Mouse (Mus musculus) cerebellum, adult 11 months (tissue): ENCODE results near the gene Mrpl28.
A peak's percentile ranks its signal among the peaks of the same experiment; 100 is the strongest.
"Not testable (repeated sequence)": the region's sequence is repeated elsewhere in the genome, so short reads cannot be mapped to it uniquely, and the experiment has no call there.

Experiments
- DNase-seq: peaks from one replicate; pipeline ENCODE4 v3.0.0; 2022

The Mrpl28 gene

DNA sequence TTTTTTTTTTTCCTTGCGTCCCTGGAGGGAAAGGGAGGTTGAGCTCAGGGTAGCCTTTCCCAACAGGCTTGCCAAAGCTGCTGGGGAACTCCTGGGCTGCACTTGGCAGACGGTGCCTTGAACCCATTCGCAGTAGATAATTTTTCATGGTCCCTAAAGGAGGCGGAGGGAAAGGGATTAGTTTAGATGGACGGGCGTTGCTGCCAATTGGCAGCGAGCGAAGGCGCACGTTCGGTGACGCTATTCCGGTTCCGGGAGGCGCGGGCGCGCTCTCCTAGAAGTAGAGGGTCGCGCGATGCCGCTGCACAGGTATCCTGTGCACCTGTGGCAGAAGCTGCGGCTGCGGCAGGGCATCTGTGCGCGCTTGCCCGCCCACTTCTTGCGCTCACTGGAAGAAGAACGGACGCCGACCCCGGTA is at the start of gene Mrpl28:
TSS of gene Mrpl28 (plus strand) at position 234 of the 418 bp plus-strand sequence.
- DNase-seq: peak; percentile 89

DNA sequence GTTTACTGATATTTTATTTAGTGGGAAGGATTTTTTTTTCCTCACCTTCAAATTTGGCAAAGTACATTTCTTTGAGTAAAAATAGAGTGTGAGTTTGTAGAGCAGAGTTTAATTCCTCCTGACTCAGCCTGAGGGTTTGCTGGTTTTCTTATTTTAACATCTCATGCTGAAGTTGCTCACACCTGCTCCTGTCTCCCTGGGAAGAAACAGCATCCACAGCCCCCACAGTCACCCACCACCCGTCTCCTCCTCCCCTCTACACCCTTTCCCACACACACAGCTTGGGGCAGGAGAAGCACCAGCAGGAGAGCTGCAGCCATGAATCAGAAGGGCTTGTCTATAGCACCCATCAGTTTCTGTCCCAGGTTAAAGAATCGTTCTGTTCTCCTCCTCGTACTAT is 48.1 kb upstream of the Mrpl28 start:
- no peak for DNase-seq

DNA sequence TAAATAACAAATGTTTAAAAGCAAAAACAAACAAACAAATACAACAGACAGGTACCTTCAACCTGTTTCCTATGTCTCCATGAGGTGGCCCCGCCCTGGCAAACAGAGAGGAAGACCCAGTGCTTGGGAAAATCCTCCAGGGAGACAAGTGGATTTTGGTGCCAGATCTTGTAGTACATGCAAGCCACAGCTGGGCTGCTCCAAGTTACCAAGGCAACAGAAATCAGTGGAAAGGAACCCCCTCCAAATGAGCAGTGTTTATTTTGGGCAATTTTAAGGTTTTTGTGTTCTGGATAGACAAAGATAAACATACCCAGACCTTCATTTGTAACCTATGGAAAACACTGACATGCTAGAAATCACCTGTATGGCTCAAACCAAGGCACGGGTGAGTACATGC is 44.4 kb upstream of the Mrpl28 start:
- no peak for DNase-seq

DNA sequence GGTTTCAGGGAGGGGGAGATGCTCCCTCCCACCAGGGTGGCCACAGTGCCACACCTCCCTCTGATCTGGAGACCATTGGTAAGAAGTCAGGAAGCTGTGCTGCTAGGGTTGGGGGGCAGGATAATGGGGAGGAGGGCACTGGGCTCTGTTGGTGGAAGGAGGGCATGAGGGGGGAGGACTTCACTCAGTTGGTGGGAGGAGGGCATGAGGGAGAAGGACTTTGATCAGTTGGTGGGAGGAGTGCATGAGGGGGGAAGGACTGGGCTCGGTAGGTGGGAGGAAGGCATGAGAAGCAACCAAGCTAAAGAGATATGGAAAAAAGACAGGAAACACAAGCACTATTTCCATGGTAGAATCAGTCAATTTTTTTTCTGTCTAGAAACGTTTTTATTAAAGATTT is 42.4 kb upstream of the Mrpl28 start:
- DNase-seq: no peak

DNA sequence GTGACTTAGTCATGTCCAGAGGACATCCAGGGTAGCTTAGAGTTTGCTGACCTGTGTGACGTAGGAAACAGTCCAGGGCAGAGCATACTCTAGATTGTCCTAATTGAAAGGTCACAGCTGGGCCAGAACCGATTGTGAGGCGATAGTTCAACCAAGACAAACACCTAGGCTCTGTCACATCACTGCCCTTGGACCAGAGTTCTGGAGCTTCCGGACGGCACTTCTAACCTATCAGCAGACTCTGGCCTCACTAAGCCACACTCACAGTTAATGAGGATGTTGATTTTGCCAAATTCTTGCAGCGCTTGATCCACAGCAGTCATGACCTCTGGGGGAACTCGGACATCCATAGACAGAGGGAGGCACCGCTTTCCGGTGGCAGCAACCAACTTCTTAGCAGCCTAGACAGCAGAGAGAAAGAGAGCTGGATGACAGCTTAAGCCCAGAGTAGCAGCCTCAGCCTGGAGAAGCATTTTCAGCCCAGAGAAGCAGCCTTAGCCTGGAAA is 36.2 kb upstream of the Mrpl28 start:
- no peak for DNase-seq

DNA sequence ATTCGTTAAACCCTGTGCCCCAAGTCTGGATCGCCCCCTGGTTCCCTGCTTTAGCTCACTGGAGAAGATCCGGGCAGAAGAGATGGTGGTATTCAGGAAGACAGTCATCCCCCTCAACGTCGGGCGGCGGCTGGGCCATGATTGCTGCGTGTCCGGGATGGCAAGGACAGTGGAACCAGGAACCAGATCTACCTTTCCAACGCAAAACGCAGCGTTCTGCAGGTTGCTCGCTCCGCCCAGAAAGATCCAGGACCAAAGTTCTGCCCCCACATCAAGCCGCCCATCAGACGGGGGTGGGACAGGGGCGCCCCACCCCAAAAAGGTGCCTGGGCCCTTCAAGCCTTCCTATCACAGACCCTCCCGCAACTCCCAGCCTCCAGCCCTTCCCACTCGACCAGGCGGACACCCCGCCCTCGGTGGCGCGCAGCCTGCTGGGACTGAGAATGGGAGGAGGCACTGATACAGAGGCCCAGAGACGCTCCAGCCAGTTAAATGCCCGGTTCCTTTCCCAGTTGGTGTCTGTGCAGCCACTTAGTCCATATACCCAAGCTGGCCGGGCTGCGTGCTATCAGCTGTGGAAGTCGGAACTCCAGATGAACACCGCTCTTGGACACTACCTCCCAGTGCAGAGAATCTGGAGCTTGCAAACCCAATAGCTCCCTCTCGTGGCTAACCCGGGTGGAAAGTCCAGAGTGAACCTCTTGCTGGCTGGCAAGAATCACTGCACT is 33.2 kb upstream of the Mrpl28 start, which contains the start of gene Decr2:
TSS of gene Decr2 (minus strand) at position 433 of the 728 bp plus-strand sequence.
- DNase-seq: peak; percentile 85

DNA sequence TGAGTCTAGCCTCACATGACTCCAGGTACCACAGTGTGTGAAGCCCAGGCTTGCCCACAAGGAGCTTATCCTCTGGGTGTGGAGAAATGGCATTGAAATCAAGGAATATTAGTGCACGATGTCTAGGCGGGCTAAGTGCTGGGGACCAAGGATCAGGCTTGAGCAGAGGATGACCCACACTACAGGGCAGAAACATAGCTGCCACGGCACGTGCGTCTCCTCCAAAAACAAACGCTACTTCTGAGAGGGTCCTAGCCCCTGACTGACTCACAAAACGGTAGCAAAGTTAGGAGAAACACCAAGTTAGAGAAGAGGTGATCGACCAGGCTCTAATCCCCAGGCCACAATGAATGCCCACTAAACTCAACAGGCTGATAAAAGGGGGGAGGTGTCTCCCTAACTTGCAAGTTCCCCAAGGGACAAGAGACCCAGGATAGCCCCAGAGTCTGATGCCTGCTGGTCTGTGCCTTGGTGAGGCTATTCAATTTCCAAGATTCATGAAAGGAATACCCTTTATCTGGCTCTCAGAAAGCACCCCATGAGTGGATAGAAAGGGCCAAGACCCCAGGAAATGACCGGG is 28.7 kb upstream of the Mrpl28 start:
- no peak for DNase-seq

DNA sequence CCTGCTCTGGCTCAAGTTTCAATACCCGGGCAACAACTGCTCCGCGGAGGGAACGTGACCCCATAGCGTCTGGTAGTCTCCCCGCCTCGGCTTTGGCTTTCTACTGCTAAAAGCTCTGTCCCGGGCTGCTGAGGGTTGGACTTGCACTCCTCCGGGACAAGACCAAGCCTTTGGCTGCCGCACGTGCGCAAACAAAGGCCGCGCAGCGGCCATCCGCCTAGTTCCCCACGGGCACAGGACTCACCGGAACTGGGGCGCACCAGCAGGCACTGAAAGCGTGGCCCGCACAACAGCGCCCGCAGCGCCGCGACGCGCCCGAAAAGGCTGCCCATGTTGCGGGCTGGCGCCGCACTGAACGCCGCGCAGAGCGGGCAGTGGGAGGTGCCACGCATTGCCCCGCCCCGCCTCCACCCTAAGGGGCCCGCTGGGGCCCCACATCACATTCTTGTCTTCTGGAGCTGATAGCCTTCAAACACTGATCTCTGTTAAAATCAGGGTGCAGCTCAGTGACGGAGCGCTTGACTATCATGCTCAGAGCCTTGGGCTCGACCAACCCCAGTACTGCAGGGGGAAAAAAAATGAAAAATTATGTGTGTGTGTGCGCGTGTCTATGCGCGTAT is 28.1 kb upstream of the Mrpl28 start, which contains the start of gene Nme4:
TSS of gene Nme4 (minus strand) at position 482 of the 620 bp plus-strand sequence.
- peak; percentile 71 for DNase-seq

DNA sequence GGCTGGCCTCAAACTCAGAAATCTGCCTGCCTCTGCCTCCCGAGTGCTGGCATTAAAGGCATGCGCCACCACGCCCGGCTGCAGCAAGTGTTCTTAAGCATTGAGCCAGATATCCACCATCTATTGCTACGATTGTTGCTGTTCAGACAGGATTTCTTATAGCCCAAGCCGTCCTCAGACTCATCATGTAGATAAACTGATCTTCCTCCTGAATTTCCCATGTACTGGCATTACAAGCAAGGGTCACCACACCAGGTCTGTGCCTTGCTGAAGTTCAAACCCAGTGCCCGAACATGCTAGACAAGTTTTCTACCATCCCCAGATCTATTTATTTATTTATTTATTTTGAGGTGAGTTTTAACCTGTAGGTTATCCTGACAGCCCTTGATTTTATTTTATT is 24.8 kb upstream of the Mrpl28 start:
- DNase-seq: no peak

DNA sequence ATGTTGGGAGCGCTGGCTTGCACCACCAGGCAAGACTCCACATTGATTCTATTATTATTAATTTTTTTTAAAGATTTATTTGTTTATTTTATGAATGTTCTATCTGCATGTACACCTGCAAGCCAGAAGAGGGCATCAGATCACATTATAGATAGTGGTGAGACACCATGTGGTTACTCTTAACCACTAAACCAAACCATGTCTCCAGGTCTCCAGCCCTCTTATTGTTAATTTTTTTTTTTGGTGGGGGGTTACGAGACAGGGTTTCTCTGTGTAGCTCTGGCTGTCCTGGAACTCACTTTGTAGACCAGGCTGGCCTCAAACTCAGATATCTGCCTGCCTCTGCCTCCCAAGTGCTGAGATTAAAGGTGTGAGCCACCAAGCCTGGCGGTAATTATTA is 24.0 kb upstream of the Mrpl28 start:
- DNase-seq: not testable (repeated sequence)

DNA sequence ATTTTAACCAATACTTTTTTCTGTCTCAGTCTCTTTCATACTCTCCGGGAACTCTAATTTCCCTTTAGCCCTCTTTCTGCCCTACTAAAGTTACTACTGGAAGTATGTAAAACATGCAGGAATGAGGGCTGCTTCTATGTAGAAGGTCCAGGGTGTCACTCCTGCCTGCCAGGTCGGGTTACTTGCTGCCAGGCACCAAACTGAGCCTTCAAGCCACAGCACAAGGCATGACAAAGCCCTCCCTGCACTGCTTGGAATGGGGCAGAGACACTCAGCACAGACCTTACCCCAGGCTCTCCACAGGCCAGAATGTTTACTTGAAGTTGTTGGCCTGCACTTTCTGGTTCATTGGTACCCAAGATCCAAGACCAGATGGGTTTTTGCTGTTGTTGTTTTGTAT is 23.1 kb upstream of the Mrpl28 start:
- no peak for DNase-seq

DNA sequence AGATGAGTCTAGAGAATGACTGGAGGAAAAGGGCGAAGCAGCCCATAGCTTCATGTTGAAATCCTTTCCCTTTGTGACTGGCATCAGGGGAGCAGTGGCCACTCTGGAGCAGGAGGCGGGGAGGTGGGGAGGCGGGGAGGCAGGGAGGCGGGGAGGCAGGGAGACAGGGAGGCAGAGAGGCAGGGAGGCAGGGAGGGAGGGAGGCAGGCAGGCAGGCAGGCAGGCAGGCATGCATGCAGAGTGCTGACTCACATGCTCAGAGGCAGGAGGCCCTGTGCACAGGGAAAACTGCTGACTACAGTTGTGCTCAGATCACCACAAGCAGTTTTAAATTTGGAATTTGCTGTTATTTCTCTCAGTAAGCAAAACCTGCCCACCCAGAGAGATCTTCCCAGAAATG is 21.8 kb upstream of the Mrpl28 start:
- DNase-seq: no peak

DNA sequence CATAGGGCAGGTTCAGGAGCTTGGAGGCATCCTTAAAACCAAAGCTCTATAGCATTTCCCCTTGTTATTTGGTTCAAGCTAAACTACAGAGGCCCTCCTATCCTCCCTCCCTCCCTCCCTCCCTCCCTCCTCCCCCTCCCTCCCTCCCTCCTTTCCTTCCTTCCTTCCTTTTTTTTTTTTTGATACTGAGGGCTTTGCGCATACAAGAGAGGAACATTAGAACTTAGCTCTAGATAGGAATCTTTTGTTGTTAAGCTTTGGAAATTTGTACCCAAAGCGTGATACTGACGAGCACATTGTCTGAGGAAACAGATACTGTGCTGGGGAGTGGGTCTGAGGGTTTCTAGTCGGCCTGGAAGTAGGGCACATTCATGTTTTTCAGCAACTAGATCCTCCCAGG is 17.7 kb upstream of the Mrpl28 start:
- DNase-seq: no peak

DNA sequence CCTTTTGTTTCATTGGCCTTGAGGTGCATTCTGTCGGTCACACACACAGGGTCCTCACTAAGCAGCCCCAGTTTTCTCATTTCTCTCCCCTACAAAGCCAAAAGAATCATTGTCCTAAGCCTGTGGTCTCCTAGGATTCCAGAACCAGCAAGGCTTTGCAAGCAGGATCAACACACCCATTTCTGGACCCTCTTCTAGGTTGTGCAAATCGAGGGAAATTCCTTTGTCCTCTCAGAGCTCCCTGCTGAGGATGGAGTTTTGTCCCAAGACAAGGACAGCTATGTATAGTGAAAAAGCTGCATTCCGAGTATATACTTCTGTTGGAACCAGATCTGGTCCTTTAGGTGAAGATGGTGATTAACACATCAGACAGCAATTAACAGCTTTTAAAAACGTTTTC is 13.1 kb upstream of the Mrpl28 start:
- DNase-seq: no peak

DNA sequence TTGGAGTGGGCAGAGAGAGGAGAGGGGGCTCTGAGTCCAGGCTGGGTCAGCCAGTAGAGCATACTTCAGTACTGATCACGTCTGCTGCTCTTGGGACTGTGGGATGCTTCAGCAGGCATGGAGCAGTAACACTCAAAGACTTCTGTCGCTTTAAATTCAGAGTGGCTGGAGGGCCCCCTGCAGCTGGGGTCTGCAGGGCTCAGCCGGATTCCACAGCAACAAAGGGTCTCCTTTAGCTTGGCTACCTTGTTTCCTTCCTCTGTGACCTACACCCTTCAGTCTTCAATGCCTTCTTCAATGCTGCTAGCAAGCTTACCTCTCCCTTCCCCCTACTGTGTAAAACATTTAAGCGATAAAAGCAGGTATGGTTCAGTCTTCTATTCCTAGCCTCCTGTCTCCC is 12.3 kb upstream of the Mrpl28 start:
- no peak for DNase-seq

DNA sequence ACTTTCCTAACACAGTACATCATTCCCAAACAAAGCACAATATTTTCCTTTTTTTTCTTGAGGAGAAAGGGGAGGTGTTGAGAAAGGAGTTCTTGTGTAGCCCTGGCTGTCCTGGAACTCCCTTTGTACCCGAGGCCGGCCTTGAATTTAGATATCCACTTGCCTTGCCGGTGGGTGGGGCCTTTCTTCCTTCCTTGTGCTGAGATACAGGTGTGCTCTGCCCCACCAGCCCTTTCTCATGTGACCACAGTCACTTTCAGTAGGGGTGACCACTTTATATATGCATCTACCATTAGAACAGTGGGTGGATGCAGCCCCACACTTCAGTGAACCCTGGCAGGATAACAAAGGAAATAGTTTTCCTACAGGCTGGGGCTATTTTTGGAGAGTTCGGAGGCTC is 11.6 kb upstream of the Mrpl28 start:
- no peak for DNase-seq

DNA sequence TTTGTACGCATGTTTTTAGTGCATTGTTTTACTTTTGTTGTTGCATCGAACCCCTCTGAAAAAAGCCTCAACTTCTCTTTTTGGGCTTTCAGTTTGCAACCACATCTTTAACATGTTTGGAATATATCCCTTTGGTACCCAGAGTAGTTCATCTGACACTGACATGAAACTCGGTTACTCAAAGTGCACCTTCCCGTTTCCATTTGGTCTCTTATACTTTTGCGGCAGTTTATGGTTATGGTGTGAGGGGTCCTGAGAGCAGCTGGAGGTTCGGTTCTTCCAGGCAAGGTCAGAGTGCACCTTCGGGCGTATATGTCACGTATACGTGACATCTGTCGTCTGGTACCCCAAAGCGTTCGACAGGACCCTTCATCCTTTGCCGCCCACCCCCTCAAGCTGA is 10.5 kb upstream of the Mrpl28 start:
- no peak for DNase-seq

DNA sequence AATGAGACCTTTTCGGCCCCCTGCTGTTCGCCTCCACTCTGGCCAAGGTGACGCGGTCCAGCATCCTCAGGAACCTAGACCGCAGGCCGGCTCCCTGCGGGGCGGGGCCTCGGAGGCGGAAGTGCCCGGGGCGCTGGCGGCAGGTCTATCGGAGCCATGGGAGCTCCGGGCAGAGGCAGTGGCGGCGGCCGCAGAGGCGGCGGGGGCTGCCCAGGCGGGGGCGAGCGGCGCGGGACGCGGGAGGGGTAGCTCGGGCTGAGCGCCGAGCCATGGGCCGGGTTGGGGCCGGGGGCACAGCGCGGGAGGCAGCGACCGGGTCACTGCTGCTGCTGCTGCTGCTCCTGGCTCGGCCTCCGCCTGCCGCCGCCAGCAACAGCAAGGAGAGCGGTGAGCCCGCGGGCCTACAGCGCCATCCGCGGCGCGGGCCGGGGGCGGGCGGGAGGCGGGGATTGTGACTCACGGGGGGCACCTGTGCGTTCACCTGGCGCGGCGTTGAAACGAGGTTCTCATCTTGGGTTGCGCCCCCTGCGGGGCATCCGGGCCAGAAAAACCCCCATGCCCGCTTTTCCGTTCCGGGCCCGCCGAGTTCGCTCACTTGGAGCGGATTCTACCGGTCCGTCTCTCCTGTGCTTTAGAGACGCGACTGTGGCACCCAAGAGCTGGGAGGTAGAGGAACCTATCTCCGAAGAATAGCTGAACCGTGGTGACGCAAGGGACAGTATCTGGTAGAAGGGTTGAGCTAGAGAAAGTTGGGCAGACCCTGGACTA is 9.9 kb upstream of the Mrpl28 start, which contains the start of gene Tmem8:
TSS of gene Tmem8 (plus strand) at position 119 of the 768 bp plus-strand sequence.
- peak; percentile 79 for DNase-seq

DNA sequence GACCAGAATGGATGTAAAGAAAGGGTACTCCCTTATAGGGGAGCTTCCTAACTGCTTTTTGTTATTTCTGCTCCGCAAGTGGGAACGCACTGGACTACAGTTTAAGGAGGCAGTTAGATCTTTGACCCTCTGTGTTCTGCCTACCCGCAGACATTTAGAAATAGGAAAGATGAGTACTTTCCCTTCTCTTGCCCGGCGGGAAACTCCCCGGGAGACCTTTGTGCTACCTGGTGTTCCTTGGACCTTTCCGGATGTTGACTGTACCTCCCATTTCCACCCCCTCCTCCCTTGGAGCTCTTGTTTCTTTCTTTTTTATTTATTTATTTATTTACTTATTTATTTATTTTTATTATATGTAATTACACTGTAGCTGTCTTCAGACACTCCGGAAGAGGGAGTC is 9.2 kb upstream of the Mrpl28 start:
- no peak for DNase-seq

DNA sequence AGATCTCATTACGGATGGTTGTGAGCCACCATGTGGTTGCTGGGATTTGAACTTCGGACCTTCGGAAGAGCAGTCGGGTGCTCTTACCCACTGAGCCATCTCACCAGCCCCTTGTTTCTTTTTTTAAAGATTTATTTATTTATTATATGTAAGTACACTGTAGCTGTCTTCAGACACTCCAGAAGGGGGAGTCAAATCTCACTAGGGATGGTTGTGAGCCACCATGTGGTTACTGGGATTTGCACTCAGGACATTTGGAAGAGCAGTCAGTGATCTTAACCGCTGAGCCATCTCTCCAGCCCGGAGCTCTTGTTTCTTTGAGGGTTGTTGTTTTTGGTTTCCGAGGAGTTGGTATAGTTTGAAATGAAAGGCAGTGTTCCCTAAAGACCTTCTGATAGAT is 8.8 kb upstream of the Mrpl28 start:
- DNase-seq: not testable (repeated sequence)

DNA sequence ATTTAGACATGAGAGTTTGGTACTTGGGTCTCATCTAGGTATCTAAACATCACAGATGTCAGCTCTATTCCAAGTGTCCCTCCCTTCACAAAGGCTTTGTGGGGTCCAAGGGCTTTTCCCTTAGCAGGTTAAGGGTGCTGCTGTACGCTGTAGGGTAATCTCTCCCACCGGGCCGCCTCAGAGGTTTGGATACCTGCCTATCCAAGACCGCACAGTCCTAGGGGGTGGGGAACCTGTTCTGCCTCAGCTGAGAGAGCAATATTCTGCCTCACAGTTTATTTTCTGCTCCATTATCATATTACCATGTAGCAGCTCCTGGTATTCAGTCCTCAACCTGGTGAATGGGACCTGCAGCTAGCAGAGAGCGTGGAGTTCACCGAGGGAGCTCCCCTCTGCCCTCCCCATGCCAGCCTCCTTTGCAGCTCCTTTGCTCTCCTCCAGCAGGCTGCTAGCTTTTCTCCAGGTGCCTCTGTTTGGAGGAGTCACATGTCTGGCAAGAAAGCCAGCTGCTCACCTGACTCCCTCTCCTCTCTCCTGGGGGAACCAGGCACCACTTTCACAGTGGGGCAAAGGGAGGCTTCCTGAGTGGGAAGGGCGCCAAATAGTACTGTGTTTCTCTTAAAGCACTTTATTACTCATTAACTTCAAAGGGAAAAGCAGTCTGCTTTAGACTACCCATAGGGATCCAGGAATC is 7.9 kb upstream of the Mrpl28 start:
- DNase-seq: no peak

DNA sequence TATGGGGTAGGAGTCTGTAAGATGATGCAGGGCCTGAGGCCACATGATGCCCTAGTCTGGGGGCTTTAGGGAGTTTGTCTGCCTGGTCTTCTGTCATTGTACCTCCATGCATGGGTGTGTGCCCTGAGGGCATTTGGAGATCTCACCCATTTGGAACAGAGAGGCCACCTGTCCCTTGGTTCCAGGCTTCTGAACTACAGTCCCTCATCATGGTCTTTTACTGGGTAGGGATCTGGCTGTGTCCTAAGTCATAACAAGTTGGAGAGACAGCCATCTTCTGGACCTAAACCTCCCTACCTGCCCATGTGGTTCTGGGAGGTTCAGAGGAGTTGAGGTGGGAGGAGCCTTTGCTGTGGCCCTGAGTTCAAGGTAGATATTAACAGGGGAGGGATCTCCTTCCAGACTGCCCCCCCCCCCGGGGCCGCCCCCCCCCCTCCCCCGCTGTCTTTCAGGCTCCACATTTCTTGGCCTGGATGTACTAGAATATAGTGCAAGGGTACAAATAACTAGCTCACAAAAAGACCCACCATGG is 7.3 kb upstream of the Mrpl28 start:
- no peak for DNase-seq
